11 mouse cellular contexts compared by ENCODE assay signal in genomic region chr13:42245753-42246409, GRCm38 (mm10). TPM values are rescaled to one million over a fixed set of nuclear protein-coding genes. Genes with fewer than 3 reads are reported as not detected.
DNase-seq lines count a peak whose midpoint lies in the region; ATAC-seq and TF ChIP-seq lines count a peak whose summit lies in the region.
"Had no signal": no experiment of that assay in that cellular context is flagged by ENCODE, and none has a peak within 500 bp of the region (broad histone marks: within the 10 kb centered on the region; RNA-seq: fewer than 3 reads in every experiment).

No protein-coding gene starts in this region.

- H3K36me3 ChIP-seq in kidney, adult 2 months (ENCODE audit: control insufficient read depth, insufficient read depth, low read length): no peaks in the 10 kb centered on the region
- no peaks in the 10 kb centered on the region for H3K36me3 ChIP-seq in kidney, embryonic 16.5 days (ENCODE audit: insufficient read depth, low read length)
- no peaks in the 10 kb centered on the region for H3K36me3 ChIP-seq in heart, embryonic 14.5 days (ENCODE audit: control insufficient read depth, insufficient read depth, low read length)
- H3K36me3 ChIP-seq in embryonic facial prominence, embryonic 10.5 days (replicated peaks): no peaks in the 10 kb centered on the region
- H3K36me3 ChIP-seq in forebrain, embryonic 16.5 days (ENCODE audit: control insufficient read depth, insufficient read depth): no peaks in the 10 kb centered on the region
- no peaks in the 10 kb centered on the region for H3K36me3 ChIP-seq in midbrain, embryonic 10.5 days
- H3K36me3 ChIP-seq: stomach, embryonic 15.5 days had no signal

- ATAC-seq in kidney, embryonic 16.5 days (ENCODE audit: low FRiP score, low TSS enrichment): no peak
- ATAC-seq in activated CD4-positive, CD25-positive, alpha-beta regulatory T cell, adult 4 months: peak; percentile 73
- no peak for ATAC-seq in heart, embryonic 14.5 days (ENCODE audit: insufficient number of reproducible peaks, insufficient read depth, low FRiP score, low read depth)
- peak; percentile 53; the same call in 1 of the 2 replicates for ATAC-seq in monocyte, adult 5-6 weeks (replicated peaks; ENCODE audit: insufficient number of reproducible peaks, low FRiP score, low TSS enrichment, poor library complexity, severe bottlenecking)
- ATAC-seq in forebrain, embryonic 16.5 days: no peak
- ATAC-seq: hindbrain, postnatal 0 days had no signal

- H3K4me1 ChIP-seq in kidney, adult 2 months (ENCODE audit: control insufficient read depth, insufficient read depth, low read length): no peaks in the 10 kb centered on the region; the same call in 1 of the 2 replicates
- H3K4me1 ChIP-seq in kidney, embryonic 16.5 days (ENCODE audit: insufficient read depth, low read length): peaks cover 8% of the 10 kb centered on the region
- H3K4me1 ChIP-seq in heart, embryonic 14.5 days (ENCODE audit: control insufficient read depth in 2 of 2, insufficient read depth in 2 of 2, low read length in 2 of 2): peaks cover 8 to 23% of the 10 kb centered on the region in 2 experiments
- 0 out of 2 replicates have a peak, but pooled peaks cover 4% of the 10 kb centered on the region for H3K4me1 ChIP-seq in embryonic facial prominence, embryonic 10.5 days
- 0 out of 2 replicates have a peak, but pooled peaks cover 2% of the 10 kb centered on the region for H3K4me1 ChIP-seq in forebrain, embryonic 16.5 days (replicated peaks; ENCODE audit: control insufficient read depth, insufficient read depth, low read length)
- peaks cover 25% of the 10 kb centered on the region for H3K4me1 ChIP-seq in midbrain, embryonic 10.5 days
- H3K4me1 ChIP-seq: stomach, embryonic 15.5 days had no signal

- TF ChIP-seq CTCF in kidney, adult 2 months (conservative IDR thresholded peaks at IDR 0.05; ENCODE audit: insufficient read depth, insufficient read length, low read depth, low read length): no peak

- 68% methylated on average over 11 of the region's 11 CpGs for WGBS in kidney, adult 2 months
- WGBS in kidney, embryonic 16.5 days: 81% methylated on average over 11 of the region's 11 CpGs
- WGBS in heart, embryonic 14.5 days: 26% methylated on average over 11 of the region's 11 CpGs
- 85% methylated on average over 11 of the region's 11 CpGs for WGBS in embryonic facial prominence, embryonic 10.5 days
- WGBS in forebrain, embryonic 16.5 days: 87% methylated on average over 11 of the region's 11 CpGs
- WGBS in midbrain, embryonic 10.5 days: 88% methylated on average over 11 of the region's 11 CpGs

- no peaks in the 10 kb centered on the region for H3K27me3 ChIP-seq in kidney, adult 2 months (replicated peaks; ENCODE audit: control insufficient read depth, insufficient read depth, low read length)
- no peaks in the 10 kb centered on the region for H3K27me3 ChIP-seq in kidney, embryonic 16.5 days (ENCODE audit: insufficient read depth, low read length)
- no peaks in the 10 kb centered on the region for H3K27me3 ChIP-seq in heart, embryonic 14.5 days (ENCODE audit: control insufficient read depth, insufficient read depth, low read length)
- H3K27me3 ChIP-seq in embryonic facial prominence, embryonic 10.5 days (replicated peaks; ENCODE audit: low read depth, poor library complexity, severe bottlenecking): no peaks in the 10 kb centered on the region
- H3K27me3 ChIP-seq in forebrain, embryonic 16.5 days (replicated peaks; ENCODE audit: control insufficient read depth, insufficient read depth, low read length): no peaks in the 10 kb centered on the region
- H3K27me3 ChIP-seq in midbrain, embryonic 10.5 days (ENCODE audit: low read depth, poor library complexity, severe bottlenecking): no peaks in the 10 kb centered on the region
- H3K27me3 ChIP-seq: stomach, embryonic 15.5 days had no signal

- TF ChIP-seq POLR2A in kidney, adult 2 months (IDR thresholded peaks at IDR 0.05; ENCODE audit: low read depth, low read length): no peak

- H3K4me2 ChIP-seq in kidney, embryonic 16.5 days (replicated peaks; ENCODE audit: low read depth, low read length): no peak overlapping the region
- peak overlapping the region; percentile 26 for H3K4me2 ChIP-seq in heart, embryonic 14.5 days (ENCODE audit: low read length)
- no peak overlapping the region for H3K4me2 ChIP-seq in forebrain, embryonic 16.5 days (ENCODE audit: low read length)
- H3K4me2 ChIP-seq: stomach, embryonic 15.5 days had no signal

- no peak overlapping the region for H3K27ac ChIP-seq in kidney, adult 2 months (ENCODE audit: insufficient read depth, low read depth, low read length)
- no peak overlapping the region for H3K27ac ChIP-seq in kidney, embryonic 16.5 days (ENCODE audit: low read length)
- peak overlapping the region; percentile 31 to 62; a peak in 3 of 4 replicates for H3K27ac ChIP-seq in heart, embryonic 14.5 days (replicated peaks in 1 of 2; ENCODE audit: control insufficient read depth in 1 of 2, insufficient read depth in 1 of 2, low read depth in 2 of 2, low read length in 2 of 2)
- no peak overlapping the region for H3K27ac ChIP-seq in embryonic facial prominence, embryonic 10.5 days (replicated peaks)
- no peak overlapping the region for H3K27ac ChIP-seq in forebrain, embryonic 16.5 days (ENCODE audit: low read length)
- no peak overlapping the region for H3K27ac ChIP-seq in midbrain, embryonic 10.5 days (replicated peaks)
- H3K27ac ChIP-seq: hindbrain, postnatal 0 days; stomach, embryonic 15.5 days had no signal

- peak; percentile 14 for DNase-seq in kidney, adult 2 months
- DNase-seq in embryonic facial prominence, embryonic 10.5 days (ENCODE audit: low spot score): no peak
- DNase-seq in midbrain, embryonic 10.5 days (ENCODE audit: low spot score): no peak
- DNase-seq: cerebellum, postnatal 14 days had no signal

- no peaks in the 10 kb centered on the region for H3K9me3 ChIP-seq in kidney, embryonic 16.5 days (ENCODE audit: low read length)
- H3K9me3 ChIP-seq in heart, embryonic 14.5 days (ENCODE audit: control insufficient read depth, low read length): no peaks in the 10 kb centered on the region
- no peaks in the 10 kb centered on the region for H3K9me3 ChIP-seq in embryonic facial prominence, embryonic 10.5 days
- no peaks in the 10 kb centered on the region for H3K9me3 ChIP-seq in forebrain, embryonic 16.5 days (ENCODE audit: control insufficient read depth, low read length)
- H3K9me3 ChIP-seq in midbrain, embryonic 10.5 days (replicated peaks): 0 out of 2 replicates have a peak, but pooled peaks cover 4% of the 10 kb centered on the region
- H3K9me3 ChIP-seq: stomach, embryonic 15.5 days had no signal

- H3K4me3 ChIP-seq in kidney, adult 2 months (ENCODE audit: insufficient read depth, low read depth, low read length): no peak overlapping the region
- no peak overlapping the region for H3K4me3 ChIP-seq in kidney, embryonic 16.5 days (ENCODE audit: low read length)
- no peak overlapping the region for H3K4me3 ChIP-seq in heart, embryonic 14.5 days (ENCODE audit: control insufficient read depth in 1 of 2, insufficient read depth in 1 of 2, low read depth in 1 of 2, low read length in 2 of 2)
- no peak overlapping the region for H3K4me3 ChIP-seq in embryonic facial prominence, embryonic 10.5 days
- no peak overlapping the region for H3K4me3 ChIP-seq in forebrain, embryonic 16.5 days (replicated peaks; ENCODE audit: low read length)
- H3K4me3 ChIP-seq in midbrain, embryonic 10.5 days: no peak overlapping the region
- H3K4me3 ChIP-seq: stomach, embryonic 15.5 days had no signal

- no peak overlapping the region for H3K9ac ChIP-seq in kidney, embryonic 16.5 days (replicated peaks; ENCODE audit: low read length)
- H3K9ac ChIP-seq in heart, embryonic 14.5 days (ENCODE audit: low read length): peak overlapping the region; percentile 9; the same call in 1 of the 2 replicates
- H3K9ac ChIP-seq in forebrain, embryonic 16.5 days (replicated peaks; ENCODE audit: low read depth, low read length): no peak overlapping the region
- H3K9ac ChIP-seq: stomach, embryonic 15.5 days had no signal

RNA-seq across cellular contexts. Expression of gene Edn1, which starts 55.4 kb away (rescaled TPM):
- polyA plus RNA-seq in kidney, adult 2 months (2012; rRNA removed): 1.5 and 1.9 TPM in 2 replicates
- polyA plus RNA-seq in kidney, embryonic 16.5 days (2015; fragmentation: Nextera tagmentation; extraction: Ambion mirVana): 2.4 and 3.7 TPM in 2 replicates
- polyA plus RNA-seq in activated CD4-positive, CD25-positive, alpha-beta regulatory T cell, adult 4 months (2017; shearing (Covaris generic)): not detected
- 7.5 and 9.8 TPM in 2 replicates for polyA plus RNA-seq in heart, embryonic 14.5 days (2014; fragmentation: Nextera tagmentation; extraction: Ambion mirVana)
- 0.29 TPM in 1 of 3 replicates, not detected in the others for total RNA-seq in monocyte, adult 5-6 weeks (2017)
- 1.7 and 1.9 TPM in 2 replicates for polyA plus RNA-seq in embryonic facial prominence, embryonic 10.5 days (2016; fragmentation: Nextera tagmentation; extraction: Ambion mirVana)
- polyA plus RNA-seq in forebrain, embryonic 16.5 days (2015; fragmentation: Nextera tagmentation; extraction: Ambion mirVana): 1.1 and 1.5 TPM in 2 replicates
- polyA plus RNA-seq in midbrain, embryonic 10.5 days (2016; fragmentation: Nextera tagmentation; extraction: Ambion mirVana): 0.88 and 1.1 TPM in 2 replicates

Comparison
In these comparisons a context has a peak if more than half of its experiments do, and no peak if none do; other contexts are left out.
1. H3K27ac ChIP-seq: peak in heart, embryonic 14.5 days (2 of 2); none in kidney, adult 2 months (single experiment), kidney, embryonic 16.5 days (single experiment), embryonic facial prominence, embryonic 10.5 days (single experiment), forebrain, embryonic 16.5 days (single experiment) and midbrain, embryonic 10.5 days (single experiment).
2. ATAC-seq: peak in activated CD4-positive, CD25-positive, alpha-beta regulatory T cell, adult 4 months (single experiment) and monocyte, adult 5-6 weeks (single experiment); none in kidney, embryonic 16.5 days (single experiment), heart, embryonic 14.5 days (single experiment) and forebrain, embryonic 16.5 days (single experiment).